9 mouse cellular contexts compared by ENCODE assay signal in genomic region chr9:7897502-7897901, GRCm38 (mm10). TPM values are rescaled to one million over a fixed set of nuclear protein-coding genes. Genes with fewer than 3 reads are reported as not detected.
DNase-seq lines count a peak whose midpoint lies in the region; ATAC-seq lines count a peak whose summit lies in the region.
"Had no signal": no experiment of that assay in that cellular context is flagged by ENCODE, and none has a peak within 500 bp of the region (broad histone marks: within the 10 kb centered on the region; RNA-seq: fewer than 3 reads in every experiment).

No protein-coding gene starts in this region.

- H3K27ac ChIP-seq in hindbrain, embryonic 15.5 days (replicated peaks), result no peak overlapping the region
- H3K27ac ChIP-seq: heart, embryonic 15.5 days had no signal

- peak; percentile 77 for ATAC-seq in hindbrain, embryonic 15.5 days (ENCODE audit: low FRiP score, low read depth)

- DNase-seq in MN1 (ENCODE audit: low spot score), result peak; percentile 33
- peak; percentile 31 for DNase-seq in cerebellum, adult 11-12 months
- peak; percentile 51 for DNase-seq in forelimb bud, embryonic 11.5 days (ENCODE audit: low read depth, low spot score)
- DNase-seq in layer of hippocampus, postnatal 14 days (ENCODE audit: low spot score in 2 of 2), result peak; percentile 35 to 59
- peak; percentile 80 for DNase-seq in lung, postnatal 10 days
- peak; percentile 22 for DNase-seq in retina, adult 2 months (ENCODE audit: low read depth, low spot score)
- peak; percentile 74 for DNase-seq in thymus, postnatal 14 days

- no peaks in the 10 kb centered on the region for H3K27me3 ChIP-seq in hindbrain, embryonic 15.5 days
- H3K27me3 ChIP-seq: heart, embryonic 15.5 days had no signal

- H3K36me3 ChIP-seq in hindbrain, embryonic 15.5 days, result no peaks in the 10 kb centered on the region
- H3K36me3 ChIP-seq: heart, embryonic 15.5 days had no signal

- no peak overlapping the region for H3K9ac ChIP-seq in hindbrain, embryonic 15.5 days
- H3K9ac ChIP-seq: heart, embryonic 15.5 days had no signal

- 0 out of 2 replicates have a peak, but pooled peaks cover 3% of the 10 kb centered on the region for H3K4me1 ChIP-seq in hindbrain, embryonic 15.5 days (replicated peaks)

- no peaks in the 10 kb centered on the region for H3K9me3 ChIP-seq in hindbrain, embryonic 15.5 days
- H3K9me3 ChIP-seq: heart, embryonic 15.5 days had no signal

- WGBS in hindbrain, embryonic 15.5 days, result 1% methylated on average over 3 of the region's 3 CpGs

- H3K4me3 ChIP-seq in hindbrain, embryonic 15.5 days, result no peak overlapping the region
- H3K4me3 ChIP-seq: heart, embryonic 15.5 days had no signal

- no peak overlapping the region for H3K4me2 ChIP-seq in hindbrain, embryonic 15.5 days
- H3K4me2 ChIP-seq: heart, embryonic 15.5 days had no signal

RNA-seq across cellular contexts. Expression of gene Birc3, which starts 24.5 kb away (rescaled TPM):
- polyA plus RNA-seq in hindbrain, embryonic 15.5 days (2015; fragmentation: Nextera tagmentation; extraction: Ambion mirVana), result 2.2 and 2.4 TPM in 2 replicates
- total RNA-seq in layer of hippocampus, postnatal 14 days (2021), result 1 to 10 TPM; 3.7 to 4.2 TPM

Comparison
In these comparisons a context has a peak if more than half of its experiments do, and no peak if none do; other contexts are left out.
1. DNase-seq: peak in every context shown above with its lines; median percentile 80 in lung, postnatal 10 days; 74 in thymus, postnatal 14 days; 51 in forelimb bud, embryonic 11.5 days; 47 in layer of hippocampus, postnatal 14 days; 33 in MN1; 31 in cerebellum, adult 11-12 months; 22 in retina, adult 2 months.